8 mouse cellular contexts compared by ENCODE assay signal in genomic region chr8:84569921-84570673, GRCm38 (mm10).
DNase-seq lines count a peak whose midpoint lies in the region; ATAC-seq and TF ChIP-seq lines count a peak whose summit lies in the region.

No protein-coding gene starts in this region.

- H3K27me3 ChIP-seq in forebrain, embryonic 16.5 days (replicated peaks; ENCODE audit: control insufficient read depth, insufficient read depth, low read length): no peaks in the 10 kb centered on the region
- H3K27me3 ChIP-seq in forebrain, embryonic 15.5 days: no peaks in the 10 kb centered on the region
- H3K27me3 ChIP-seq in midbrain, embryonic 14.5 days (ENCODE audit: control insufficient read depth, insufficient read depth, low read length): no peaks in the 10 kb centered on the region
- H3K27me3 ChIP-seq in midbrain, embryonic 16.5 days (ENCODE audit: control insufficient read depth, insufficient read depth, low read depth, low read length): no peaks in the 10 kb centered on the region
- H3K27me3 ChIP-seq in intestine, embryonic 14.5 days (replicated peaks; ENCODE audit: control insufficient read depth, insufficient read depth, low read length): no peaks in the 10 kb centered on the region
- H3K27me3 ChIP-seq in stomach, postnatal 0 days (ENCODE audit: control insufficient read depth, insufficient read depth, low read length): no peaks in the 10 kb centered on the region
- H3K27me3 ChIP-seq in neural tube, embryonic 15.5 days (replicated peaks): no peaks in the 10 kb centered on the region

- no peaks in the 10 kb centered on the region for H3K4me1 ChIP-seq in forebrain, embryonic 16.5 days (replicated peaks; ENCODE audit: control insufficient read depth, insufficient read depth, low read length)
- no peaks in the 10 kb centered on the region for H3K4me1 ChIP-seq in forebrain, embryonic 15.5 days
- H3K4me1 ChIP-seq in midbrain, embryonic 14.5 days (ENCODE audit: control insufficient read depth, insufficient read depth, low read length): no peaks in the 10 kb centered on the region
- H3K4me1 ChIP-seq in midbrain, embryonic 16.5 days (ENCODE audit: control insufficient read depth, insufficient read depth, low read length): no peaks in the 10 kb centered on the region
- no peaks in the 10 kb centered on the region for H3K4me1 ChIP-seq in intestine, embryonic 14.5 days (replicated peaks; ENCODE audit: control insufficient read depth, insufficient read depth, low read length)
- no peaks in the 10 kb centered on the region for H3K4me1 ChIP-seq in stomach, postnatal 0 days (replicated peaks; ENCODE audit: control insufficient read depth, insufficient read depth)
- H3K4me1 ChIP-seq in neural tube, embryonic 15.5 days: no peaks in the 10 kb centered on the region

- TF ChIP-seq CTCF in stomach, postnatal 0 days (IDR thresholded peaks at IDR 0.05; ENCODE audit: low read depth): peak; percentile 66

- no peak overlapping the region for H3K4me3 ChIP-seq in forebrain, embryonic 16.5 days (replicated peaks; ENCODE audit: low read length)
- no peak overlapping the region for H3K4me3 ChIP-seq in forebrain, embryonic 15.5 days
- no peak overlapping the region for H3K4me3 ChIP-seq in midbrain, embryonic 14.5 days (replicated peaks; ENCODE audit: low read depth, low read length)
- H3K4me3 ChIP-seq in midbrain, embryonic 16.5 days (ENCODE audit: low read depth, low read length): no peak overlapping the region
- no peak overlapping the region for H3K4me3 ChIP-seq in intestine, embryonic 14.5 days (ENCODE audit: low read depth, low read length)
- H3K4me3 ChIP-seq in stomach, postnatal 0 days (ENCODE audit: low read depth, low read length): no peak overlapping the region
- H3K4me3 ChIP-seq in neural tube, embryonic 15.5 days (replicated peaks): no peak overlapping the region

- no peak for TF ChIP-seq EP300 in stomach, postnatal 0 days (optimal IDR thresholded peaks at IDR 0.05)

- H3K36me3 ChIP-seq in forebrain, embryonic 16.5 days (ENCODE audit: control insufficient read depth, insufficient read depth): no peaks in the 10 kb centered on the region
- 0 out of 2 replicates have a peak, but pooled peaks cover 7% of the 10 kb centered on the region for H3K36me3 ChIP-seq in forebrain, embryonic 15.5 days
- H3K36me3 ChIP-seq in midbrain, embryonic 14.5 days (ENCODE audit: control insufficient read depth, insufficient read depth, low read length): peaks cover 54% of the 10 kb centered on the region
- H3K36me3 ChIP-seq in midbrain, embryonic 16.5 days (ENCODE audit: control insufficient read depth, insufficient read depth, low read length): peaks cover 29% of the 10 kb centered on the region
- H3K36me3 ChIP-seq in intestine, embryonic 14.5 days (ENCODE audit: control insufficient read depth, insufficient read depth, low read length): no peaks in the 10 kb centered on the region
- H3K36me3 ChIP-seq in stomach, postnatal 0 days (ENCODE audit: control insufficient read depth, insufficient read depth, low read length): no peaks in the 10 kb centered on the region
- H3K36me3 ChIP-seq in neural tube, embryonic 15.5 days: peaks cover 58% of the 10 kb centered on the region

- H3K27ac ChIP-seq in forebrain, embryonic 16.5 days (ENCODE audit: low read length): no peak overlapping the region
- no peak overlapping the region for H3K27ac ChIP-seq in forebrain, embryonic 15.5 days (replicated peaks)
- H3K27ac ChIP-seq in midbrain, embryonic 14.5 days (replicated peaks; ENCODE audit: low read depth, low read length): no peak overlapping the region
- no peak overlapping the region for H3K27ac ChIP-seq in midbrain, embryonic 16.5 days (ENCODE audit: low read length)
- H3K27ac ChIP-seq in intestine, embryonic 14.5 days (ENCODE audit: low read depth): no peak overlapping the region
- no peak overlapping the region for H3K27ac ChIP-seq in stomach, postnatal 0 days (replicated peaks)
- H3K27ac ChIP-seq in neural tube, embryonic 15.5 days (replicated peaks): no peak overlapping the region

- H3K9ac ChIP-seq in forebrain, embryonic 16.5 days (replicated peaks; ENCODE audit: low read depth, low read length): no peak overlapping the region
- no peak overlapping the region for H3K9ac ChIP-seq in forebrain, embryonic 15.5 days (replicated peaks)
- no peak overlapping the region for H3K9ac ChIP-seq in midbrain, embryonic 14.5 days (replicated peaks; ENCODE audit: low read length)
- H3K9ac ChIP-seq in midbrain, embryonic 16.5 days (ENCODE audit: low read depth, low read length): no peak overlapping the region
- H3K9ac ChIP-seq in intestine, embryonic 14.5 days (ENCODE audit: low read length): no peak overlapping the region
- no peak overlapping the region for H3K9ac ChIP-seq in stomach, postnatal 0 days (ENCODE audit: low read length)
- no peak overlapping the region for H3K9ac ChIP-seq in neural tube, embryonic 15.5 days (replicated peaks)

- peak; percentile 63 for DNase-seq in midbrain, embryonic 14.5 days
- no peak for DNase-seq in intestine, embryonic 14.5 days (ENCODE audit: low spot score)
- no peak for DNase-seq in stomach, postnatal 0 days (ENCODE audit: low spot score)
- no peak for DNase-seq in B cell, adult 2 months

- 50% methylated on average over 25 of the region's 25 CpGs for WGBS in forebrain, embryonic 16.5 days
- 48% methylated on average over 25 of the region's 25 CpGs for WGBS in forebrain, embryonic 15.5 days
- WGBS in midbrain, embryonic 14.5 days: 41% methylated on average over 25 of the region's 25 CpGs
- 41% methylated on average over 25 of the region's 25 CpGs for WGBS in midbrain, embryonic 16.5 days
- 33% methylated on average over 25 of the region's 25 CpGs for WGBS in intestine, embryonic 14.5 days
- 37% methylated on average over 25 of the region's 25 CpGs for WGBS in stomach, postnatal 0 days
- 46% methylated on average over 25 of the region's 25 CpGs for WGBS in neural tube, embryonic 15.5 days

- no peaks in the 10 kb centered on the region for H3K9me3 ChIP-seq in forebrain, embryonic 16.5 days (ENCODE audit: control insufficient read depth, low read length)
- no peaks in the 10 kb centered on the region for H3K9me3 ChIP-seq in forebrain, embryonic 15.5 days
- no peaks in the 10 kb centered on the region for H3K9me3 ChIP-seq in midbrain, embryonic 14.5 days (ENCODE audit: control insufficient read depth, low read length)
- H3K9me3 ChIP-seq in midbrain, embryonic 16.5 days (replicated peaks; ENCODE audit: control insufficient read depth, low read length, poor library complexity, severe bottlenecking): no peaks in the 10 kb centered on the region
- no peaks in the 10 kb centered on the region for H3K9me3 ChIP-seq in intestine, embryonic 14.5 days (ENCODE audit: control insufficient read depth, low read length)
- no peaks in the 10 kb centered on the region for H3K9me3 ChIP-seq in stomach, postnatal 0 days (ENCODE audit: control insufficient read depth, low read length)
- H3K9me3 ChIP-seq in neural tube, embryonic 15.5 days (replicated peaks): no peaks in the 10 kb centered on the region

- ATAC-seq in forebrain, embryonic 16.5 days: 0 out of 2 replicates have a peak, but pooled peaks have one; percentile 33
- ATAC-seq in forebrain, embryonic 15.5 days (replicated peaks): no peak
- no peak for ATAC-seq in midbrain, embryonic 14.5 days (ENCODE audit: low FRiP score, low TSS enrichment)
- no peak for ATAC-seq in midbrain, embryonic 16.5 days
- no peak for ATAC-seq in intestine, embryonic 14.5 days (replicated peaks; ENCODE audit: low FRiP score, low TSS enrichment, low read depth)
- no peak for ATAC-seq in stomach, postnatal 0 days (ENCODE audit: low FRiP score, low TSS enrichment)
- ATAC-seq in neural tube, embryonic 15.5 days (ENCODE audit: low FRiP score): no peak

- H3K4me2 ChIP-seq in forebrain, embryonic 16.5 days (ENCODE audit: low read length): no peak overlapping the region
- no peak overlapping the region for H3K4me2 ChIP-seq in forebrain, embryonic 15.5 days (replicated peaks)
- H3K4me2 ChIP-seq in midbrain, embryonic 14.5 days (ENCODE audit: low read length): no peak overlapping the region
- no peak overlapping the region for H3K4me2 ChIP-seq in midbrain, embryonic 16.5 days (ENCODE audit: low read length)
- peak overlapping the region; percentile 23; the same call in 1 of the 2 replicates for H3K4me2 ChIP-seq in intestine, embryonic 14.5 days (ENCODE audit: low read length)
- 0 out of 2 replicates have a peak overlapping the region, but pooled peaks have one; percentile 15 for H3K4me2 ChIP-seq in stomach, postnatal 0 days (replicated peaks; ENCODE audit: low read depth)
- H3K4me2 ChIP-seq in neural tube, embryonic 15.5 days: no peak overlapping the region

Comparison
In these comparisons a context has a peak if more than half of its experiments do, and no peak if none do; other contexts are left out.
1. H3K4me2 ChIP-seq: peak in intestine, embryonic 14.5 days (single experiment) and stomach, postnatal 0 days (single experiment); none in forebrain, embryonic 16.5 days (single experiment), forebrain, embryonic 15.5 days (single experiment), midbrain, embryonic 14.5 days (single experiment), midbrain, embryonic 16.5 days (single experiment) and neural tube, embryonic 15.5 days (single experiment).